Mouse (Mus musculus) midbrain, embryonic 15.5 days (tissue): ENCODE results near the gene Spo11. TPM values are rescaled to one million over a fixed set of nuclear protein-coding genes. Genes with fewer than 3 reads are reported as not detected.

Source experiments
- ATAC-seq: fragments of 200-750 bp; cut with Nextera tagmentation; replicated peaks from 2 replicates; pipeline ENCODE4 v1.8.0; 2017; ENCODE audit warnings: moderate TSS enrichment
- H3K27ac ChIP-seq: fragments of 300-500 bp; sonication (generic); 2 replicates; pipeline ENCODE4 v1.5.1; 2015; ENCODE audit warnings: mild to moderate bottlenecking, inconsistent platforms
- H3K27me3 ChIP-seq: fragments of 300-500 bp; sonication (generic); replicated peaks from 2 replicates; pipeline ENCODE4 v1.6.1; 2015; ENCODE audit warnings: inconsistent platforms
- H3K36me3 ChIP-seq: fragments of 300-500 bp; sonication (generic); replicated peaks from 2 replicates; pipeline ENCODE4 v1.6.1; 2015; ENCODE audit warnings: inconsistent platforms
- H3K4me1 ChIP-seq: fragments of 300-500 bp; sonication (generic); 2 replicates; pipeline ENCODE4 v1.6.1; 2015; ENCODE audit warnings: inconsistent platforms
- H3K4me2 ChIP-seq: fragments of 300-500 bp; sonication (generic); 2 replicates; pipeline ENCODE4 v1.6.1; 2015; ENCODE audit warnings: inconsistent platforms, mild to moderate bottlenecking, moderate library complexity
- H3K4me3 ChIP-seq: fragments of 300-500 bp; sonication (generic); 2 replicates; pipeline ENCODE4 v1.5.1; 2015; ENCODE audit warnings: mild to moderate bottlenecking, inconsistent platforms
- H3K9ac ChIP-seq: fragments of 300-500 bp; sonication (generic); 2 replicates; pipeline ENCODE4 v1.6.1; 2015; ENCODE audit warnings: mild to moderate bottlenecking, inconsistent platforms
- H3K9me3 ChIP-seq: fragments of 300-500 bp; sonication (generic); 2 replicates; pipeline ENCODE4 v1.6.1; 2016; ENCODE audit warnings: inconsistent platforms
- WGBS: fragments of 180-500 bp; shearing (Covaris S2); methylation state at CpG from one replicate; pipeline ENCODE4 v1.1.7; 2015; ENCODE audit warnings: mixed read lengths; 5-methylcytosine and 5-hydroxymethylcytosine counted together
- polyA plus RNA-seq: library from polyadenylated mRNA; unstranded; fragments of >200 nt; fragmentation: Nextera tagmentation; extraction: Ambion mirVana; gene quantifications from 2 replicates; pipeline ENCODE4 v1.2.1, GENCODE M21; 2015

Spo11 gene
- polyA plus RNA-seq = 1.4 TPM in 2 replicates

GRCm38 (mm10) chr2:172977409-172978130 is at the start of gene Spo11:
Gene Spo11 (plus strand): TSS chr2:172977700.
- Histone ChIP-seq H3K4me3 (no peak within 1 kb of the TSS), H3K27me3 (no peaks in the 10 kb centered on the region), H3K4me1 (peaks cover 18% of the 10 kb centered on the region), H3K9ac (no peak within 1 kb of the TSS), H3K27ac (peak within 1 kb of the TSS; percentile 36; the same call in 1 of the 2 replicates), H3K9me3 (no peaks in the 10 kb centered on the region), H3K36me3 (no peaks in the 10 kb centered on the region), H3K4me2 (peak within 1 kb of the TSS; percentile 31)
- 13% methylated on average over 14 of the region's 14 CpGs for WGBS
- peak; percentile 60; the same call in 1 of the 2 replicates for ATAC-seq

- H3K4me1 ChIP-seq = peaks cover 16% of the 10 kb centered on the region
- H3K27ac ChIP-seq = no peak overlapping the region
- H3K9ac ChIP-seq = no peak overlapping the region
- H3K36me3 ChIP-seq = no peaks in the 10 kb centered on the region
- H3K9me3 ChIP-seq = no peaks in the 10 kb centered on the region
- H3K4me3 ChIP-seq = no peak overlapping the region
- 78% methylated on average over 14 of the region's 14 CpGs for WGBS
- no peak overlapping the region for H3K4me2 ChIP-seq
- no peak for ATAC-seq
- H3K27me3 ChIP-seq = no peaks in the 10 kb centered on the region; the same call in 1 of the 2 replicates
Observed at GRCm38 (mm10) chr2:172929905-172930436, 47.5 kb upstream of the Spo11 start.

GRCm38 (mm10) chr2:172931137-172931898 is 46.2 kb upstream of the Spo11 start:
- 83% methylated on average over 17 of the region's 17 CpGs for WGBS
- peaks cover 10% of the 10 kb centered on the region for H3K27me3 ChIP-seq

GRCm38 (mm10) chr2:172933631-172934419 is 43.7 kb upstream of the Spo11 start:
- Histone ChIP-seq H3K4me1 (peaks cover 38% of the 10 kb centered on the region), H3K4me2 (peak overlapping the region; percentile 48), H3K9ac (peak overlapping the region; percentile 9; the same call in 1 of the 2 replicates), H3K4me3 (peak overlapping the region; percentile 7), H3K9me3 (no peaks in the 10 kb centered on the region), H3K27me3 (peaks cover 35% of the 10 kb centered on the region), H3K27ac (peak overlapping the region; percentile 53), H3K36me3 (no peaks in the 10 kb centered on the region)
- peak; percentile 51; the same call in 1 of the 2 replicates for ATAC-seq
- WGBS = 1% methylated on average over 34 of the region's 34 CpGs

More at GRCm38 (mm10) chr2:172931137-172931898, 46.2 kb upstream of the Spo11 start:
- Histone ChIP-seq H3K4me1 (peaks cover 28% of the 10 kb centered on the region), H3K27ac (no peak overlapping the region), H3K36me3 (no peaks in the 10 kb centered on the region), H3K9me3 (no peaks in the 10 kb centered on the region), H3K4me2 (no peak overlapping the region), H3K9ac (no peak overlapping the region), H3K4me3 (no peak overlapping the region)
- ATAC-seq = no peak

GRCm38 (mm10) chr2:172934420-172934788 is 43.1 kb upstream of the Spo11 start:
- Histone ChIP-seq H3K27ac (peak overlapping the region; percentile 53), H3K9me3 (no peaks in the 10 kb centered on the region), H3K4me2 (peak overlapping the region; percentile 48), H3K36me3 (no peaks in the 10 kb centered on the region), H3K27me3 (peaks cover 41% of the 10 kb centered on the region), H3K9ac (peak overlapping the region; percentile 9; the same call in 1 of the 2 replicates), H3K4me3 (peak overlapping the region; percentile 7; the same call in 1 of the 2 replicates), H3K4me1 (peaks cover 44% of the 10 kb centered on the region)
- ATAC-seq = peak; percentile 61; the same call in 1 of the 2 replicates
- WGBS = 3% methylated on average over 8 of the region's 8 CpGs

- H3K9ac ChIP-seq = no peak overlapping the region; the same call in 1 of the 2 replicates
- H3K36me3 ChIP-seq = no peaks in the 10 kb centered on the region
- H3K9me3 ChIP-seq = no peaks in the 10 kb centered on the region
- H3K27ac ChIP-seq = peak overlapping the region; percentile 53
- H3K4me2 ChIP-seq = peak overlapping the region; percentile 48
- H3K4me3 ChIP-seq = no peak overlapping the region
- peak; percentile 25; the same call in 1 of the 2 replicates for ATAC-seq
- WGBS = 5% methylated on average over 30 of the region's 30 CpGs
- H3K27me3 ChIP-seq = peaks cover 48% of the 10 kb centered on the region
- H3K4me1 ChIP-seq = peaks cover 51% of the 10 kb centered on the region
Observed at GRCm38 (mm10) chr2:172934891-172935740, 42.4 kb upstream of the Spo11 start.

GRCm38 (mm10) chr2:172935776-172936562 is 41.5 kb upstream of the Spo11 start:
- Histone ChIP-seq H3K4me1 (peaks cover 58% of the 10 kb centered on the region), H3K36me3 (no peaks in the 10 kb centered on the region), H3K4me3 (no peak overlapping the region), H3K27me3 (peaks cover 57% of the 10 kb centered on the region), H3K9me3 (no peaks in the 10 kb centered on the region), H3K27ac (no peak overlapping the region), H3K9ac (no peak overlapping the region), H3K4me2 (0 out of 2 replicates have a peak overlapping the region, but pooled peaks have one; percentile 33)
- 25% methylated on average over 12 of the region's 12 CpGs for WGBS
- ATAC-seq = no peak

GRCm38 (mm10) chr2:172936844-172937243 is 40.7 kb upstream of the Spo11 start:
- Histone ChIP-seq H3K4me1 (peaks cover 58% of the 10 kb centered on the region), H3K27me3 (peaks cover 65% of the 10 kb centered on the region), H3K9me3 (no peaks in the 10 kb centered on the region), H3K27ac (no peak overlapping the region), H3K4me3 (no peak overlapping the region), H3K9ac (no peak overlapping the region), H3K36me3 (no peaks in the 10 kb centered on the region), H3K4me2 (peak overlapping the region; percentile 5; the same call in 1 of the 2 replicates)
- no peak for ATAC-seq
- WGBS = 43% methylated on average over 5 of the region's 5 CpGs

GRCm38 (mm10) chr2:172937326-172938190 is 39.9 kb upstream of the Spo11 start:
- H3K9ac ChIP-seq = no peak overlapping the region
- H3K27me3 ChIP-seq = peaks cover 73% of the 10 kb centered on the region
- 0 out of 2 replicates have a peak overlapping the region, but pooled peaks have one; percentile 5 for H3K4me3 ChIP-seq
- ATAC-seq = no peak
- H3K9me3 ChIP-seq = no peaks in the 10 kb centered on the region
- peak overlapping the region; percentile 81 for H3K4me2 ChIP-seq
- H3K4me1 ChIP-seq = peaks cover 58% of the 10 kb centered on the region
- H3K36me3 ChIP-seq = no peaks in the 10 kb centered on the region
- H3K27ac ChIP-seq = no peak overlapping the region
- 12% methylated on average over 12 of the region's 12 CpGs for WGBS
